Mouse (Mus musculus) bone marrow, adult 2 months (tissue): ENCODE measurements around the gene Cspg4.

Source experiments
- CTCF ChIP-seq: fragments of 200-500 bp; IDR thresholded peaks from 2 replicates; pipeline ENCODE4 v1.5.1; 2011; ENCODE audit warnings: low read length, control low read depth; ENCODE audit not compliant: control insufficient read depth, insufficient read depth
- POLR2A ChIP-seq: fragments of 200-500 bp; IDR thresholded peaks from 2 replicates; pipeline ENCODE4 v1.6.1; 2011; ENCODE audit warnings: low read depth, mild to moderate bottlenecking, control low read depth, low read length, borderline replicate concordance; ENCODE audit not compliant: control insufficient read depth

DNA sequence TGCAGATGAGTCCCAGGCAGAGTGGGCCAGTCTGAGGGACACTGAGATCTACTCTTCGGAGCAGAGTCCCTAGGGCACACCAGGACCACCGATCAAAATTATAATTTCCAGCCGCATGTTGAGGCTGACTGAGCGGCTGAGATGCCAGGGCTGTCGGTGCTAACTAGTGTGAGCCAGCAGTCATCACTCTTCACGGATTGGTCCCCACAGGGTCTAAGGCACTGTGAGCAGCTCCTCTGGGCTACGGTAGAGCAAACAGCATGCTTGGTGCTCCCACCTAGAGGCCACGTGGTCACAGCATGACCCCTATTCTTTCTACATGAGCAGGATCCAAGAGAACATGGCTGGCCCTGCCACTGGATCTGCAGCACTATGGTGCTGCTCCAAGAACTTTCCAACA lies 28.5 kb downstream of the Cspg4 start:
- TF ChIP-seq CTCF (no peak), POLR2A (no peak)
